Mouse (Mus musculus) gastrocnemius, postnatal 10 days (tissue): ENCODE measurements at regions not wholly inside any gene's neighbourhood (a gene's known extent, or its start where the extent isn't known, plus 50 kb on each side); places are given as distances from the start of the nearest gene placed in this dataset.
A peak's percentile ranks its signal among the peaks of the same experiment; 100 is the strongest.

Experiments
- DNase-seq: peaks from one replicate; pipeline ENCODE4 v3.0.0; 2021; ENCODE audit warnings: mixed read lengths

DNA sequence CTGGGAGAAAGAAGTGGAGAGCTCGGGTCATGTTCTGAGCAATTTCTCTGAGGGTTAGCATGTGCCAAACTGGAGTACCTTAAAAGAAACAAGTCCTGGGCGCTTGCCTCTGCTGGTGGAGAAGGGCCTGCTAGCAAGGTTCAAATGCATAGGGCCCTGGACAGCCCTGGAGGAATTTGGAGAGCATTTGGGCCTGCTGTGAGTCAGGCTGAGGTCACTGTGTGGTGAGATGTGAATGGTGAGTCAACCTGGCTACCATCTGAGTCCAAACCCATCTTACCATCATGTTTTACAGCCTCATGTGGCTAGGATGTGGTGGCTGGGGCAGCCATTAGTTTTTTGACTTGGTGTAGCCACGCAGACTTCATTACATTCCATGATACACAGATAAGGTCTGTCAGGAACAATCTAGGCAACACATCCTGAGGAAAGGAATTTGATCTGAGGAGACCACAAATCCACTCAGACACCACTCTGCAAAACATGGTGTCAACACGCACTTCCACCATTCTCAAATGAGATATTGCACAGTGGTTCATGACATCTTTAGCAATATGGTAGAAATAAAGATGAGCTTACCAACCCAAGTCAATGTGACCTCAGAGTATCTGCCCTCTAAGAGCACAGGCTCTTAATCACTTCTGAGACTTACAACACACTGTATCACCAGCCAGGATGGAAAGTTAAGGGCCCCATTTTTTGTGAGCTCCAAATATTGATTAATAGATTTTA, 83.1 kb downstream of the Thbs2 start:
- no peak for DNase-seq

DNA sequence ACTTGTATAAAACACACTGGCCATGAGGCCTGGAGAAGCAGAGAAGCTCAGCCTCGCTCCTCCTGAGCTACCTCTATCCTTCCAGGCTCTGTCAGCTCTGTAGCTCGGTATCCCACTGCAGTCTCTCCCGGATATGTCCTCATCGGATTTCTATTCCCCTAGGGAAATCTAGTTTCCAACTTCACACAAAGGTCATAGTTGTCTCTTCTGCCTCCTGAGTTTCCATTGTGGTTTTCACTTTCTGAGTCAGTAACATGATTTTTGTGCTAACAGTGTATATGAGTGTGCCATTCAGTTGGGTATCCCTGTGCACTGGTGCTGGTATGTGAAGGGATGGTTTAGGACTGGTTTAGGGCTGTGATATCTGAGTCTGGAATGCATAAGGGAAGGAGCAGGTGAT, 85.2 kb downstream of the Thbs2 start:
- no peak for DNase-seq

DNA sequence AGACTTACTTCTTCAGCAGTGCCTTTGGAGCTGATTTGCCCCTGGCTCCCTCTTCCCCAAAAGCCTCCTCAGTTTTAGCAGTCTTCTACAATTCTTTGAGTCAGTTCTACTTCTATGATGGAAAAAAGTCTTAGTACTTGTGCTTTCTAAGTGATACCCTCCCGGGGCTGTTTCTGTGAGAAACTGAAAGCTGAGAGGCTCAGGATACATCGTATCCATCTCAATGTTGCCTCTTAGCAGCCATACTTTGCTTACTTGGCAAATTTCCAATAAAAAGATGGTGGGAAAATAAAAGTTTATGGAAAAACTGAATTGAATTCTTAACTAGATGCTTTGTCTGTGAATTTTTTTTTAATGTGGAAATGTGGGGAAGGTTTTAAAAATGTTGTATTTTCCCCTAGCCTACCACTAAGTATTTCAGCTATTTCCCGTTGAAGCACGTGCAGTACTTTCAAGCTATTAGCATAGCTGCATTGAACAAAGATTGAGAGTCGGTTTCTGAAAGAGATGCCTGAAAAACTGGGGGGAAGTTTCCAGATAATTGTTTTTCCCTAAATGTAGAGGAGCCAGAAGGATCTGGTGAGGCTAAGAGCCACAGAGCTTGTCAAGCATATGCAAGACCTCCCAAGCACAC, 87.6 kb downstream of the Thbs2 start:
- DNase-seq: no peak

DNA sequence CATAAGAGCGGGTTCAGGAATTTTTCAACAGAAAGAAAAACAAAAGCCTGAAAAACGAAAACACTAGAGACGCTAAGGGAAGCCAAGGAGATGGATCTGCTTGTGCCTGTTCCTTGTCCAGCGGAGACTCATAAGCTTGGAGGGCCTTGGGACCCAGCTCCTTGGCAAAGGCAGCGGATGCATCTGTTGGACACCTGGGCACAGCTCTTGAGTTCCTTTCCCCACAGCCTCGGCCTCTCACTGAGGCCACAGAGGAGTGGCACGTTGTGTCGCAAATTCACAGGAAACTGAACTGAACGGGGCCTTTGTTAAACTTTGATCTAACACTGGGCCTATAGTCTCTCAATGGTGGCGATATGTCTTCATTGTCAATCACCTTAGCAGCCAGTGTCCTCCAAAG, 94.4 kb downstream of the Thbs2 start:
- DNase-seq: no peak

DNA sequence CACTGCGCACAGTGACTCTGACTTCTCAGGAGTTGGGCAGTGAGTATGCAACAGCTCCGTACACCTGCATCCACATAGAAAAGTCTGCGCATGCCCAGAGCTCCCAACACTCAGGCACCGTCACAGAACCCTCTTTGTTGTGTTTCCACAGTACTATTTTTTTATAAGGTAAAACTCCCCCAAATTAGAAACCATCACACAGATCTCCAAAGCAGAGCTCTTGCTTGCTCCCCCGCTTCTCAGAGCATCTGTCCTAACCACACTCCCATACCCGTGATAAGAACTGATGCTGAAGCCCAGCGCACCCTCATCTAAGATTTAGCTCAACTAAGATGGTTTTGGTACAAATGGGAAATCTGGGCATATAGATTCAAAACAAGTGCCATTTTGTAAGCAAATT, 97.6 kb downstream of the Thbs2 start:
- DNase-seq: no peak

DNA sequence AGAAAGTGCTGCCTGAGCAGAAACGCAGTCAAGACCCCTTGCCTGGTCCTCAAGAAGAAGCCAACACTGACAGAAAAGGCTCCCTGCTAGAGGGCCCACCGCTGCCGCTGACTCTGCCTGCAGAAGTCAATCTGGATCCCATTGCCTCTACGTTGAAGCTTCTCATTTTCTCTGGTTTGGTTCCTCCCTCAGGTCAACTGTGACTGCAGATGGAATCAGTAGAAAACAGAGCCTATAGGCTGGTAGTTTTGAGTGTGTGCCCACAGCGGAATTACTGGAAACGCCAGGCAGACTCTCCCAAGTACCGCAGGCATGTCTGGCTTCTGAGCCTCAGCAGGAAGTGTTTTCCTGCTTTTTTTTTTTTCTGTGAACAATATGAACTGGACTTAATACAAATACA, 98.5 kb downstream of the Thbs2 start:
- no peak for DNase-seq

DNA sequence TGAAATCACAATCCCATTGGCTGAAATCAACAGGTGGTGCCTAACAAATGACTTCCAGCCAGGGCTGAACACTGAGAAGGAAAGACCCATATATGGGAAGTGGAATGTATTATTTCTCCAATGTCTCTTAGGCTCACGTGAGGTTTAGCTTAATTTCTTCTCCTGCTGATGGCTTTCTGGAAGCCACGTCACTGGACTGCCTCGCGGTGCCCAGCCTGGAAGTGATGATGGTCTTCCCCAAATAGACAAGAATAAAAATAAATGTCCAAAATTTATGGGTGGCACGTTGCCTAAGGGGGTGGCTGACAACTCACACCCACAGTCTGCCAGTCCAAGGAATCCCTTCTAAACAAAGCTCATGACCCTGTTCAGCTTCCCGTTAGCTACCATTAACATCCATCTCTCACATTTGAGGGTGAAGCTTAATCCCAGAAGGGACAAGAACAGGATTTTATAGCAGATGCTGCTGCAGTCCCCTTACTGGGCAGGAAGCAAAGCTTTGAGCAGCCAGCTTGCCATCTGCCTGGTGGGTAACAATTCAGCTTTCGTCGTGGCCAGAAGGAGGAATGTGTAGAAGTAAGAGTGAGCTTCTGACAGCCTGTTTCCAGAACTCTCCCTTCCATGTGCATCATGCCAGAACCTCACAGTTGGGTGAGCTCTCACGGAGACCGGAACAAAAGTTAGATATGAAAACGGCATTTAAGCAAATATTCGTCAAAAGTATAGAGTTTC, 105.8 kb downstream of the Thbs2 start:
- no peak for DNase-seq

DNA sequence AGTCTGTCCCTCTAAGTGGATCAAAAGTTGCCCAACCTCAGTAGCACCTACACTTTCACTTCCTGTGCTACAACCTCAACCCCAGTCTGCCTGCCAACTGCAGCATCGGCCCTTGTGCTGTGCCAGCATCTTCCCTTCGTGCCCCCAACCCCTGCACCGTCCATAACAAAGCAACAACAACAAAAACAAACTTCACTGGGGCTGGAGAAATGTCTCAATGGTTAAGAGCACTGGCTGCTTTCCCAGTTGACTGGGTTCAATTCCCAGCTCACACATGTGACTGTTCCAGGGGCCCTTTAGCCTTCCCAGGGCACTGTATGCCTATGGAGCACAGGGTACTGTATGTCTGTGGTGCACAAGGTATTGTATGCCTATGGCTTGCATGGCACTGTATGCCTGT, 114.4 kb downstream of the Thbs2 start:
- no peak for DNase-seq

DNA sequence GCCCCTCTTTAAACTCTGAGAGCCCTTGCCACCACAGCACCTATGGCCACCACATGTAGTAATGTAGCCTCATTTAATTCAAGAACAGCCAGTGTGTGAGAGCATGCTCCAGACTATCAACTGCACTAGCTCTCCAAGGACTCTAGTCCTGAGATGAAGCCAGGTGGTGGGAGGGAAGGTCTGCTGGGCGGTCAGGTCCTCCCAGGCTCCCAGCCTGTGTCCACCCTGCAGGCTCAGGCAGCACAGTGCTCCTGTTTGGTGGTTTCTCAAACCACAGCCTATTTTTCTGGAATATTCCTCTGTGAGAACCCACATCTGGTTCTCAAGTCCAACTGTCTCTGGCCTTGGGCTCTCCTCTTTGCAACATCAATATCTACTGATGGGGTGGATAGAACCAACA, 115.3 kb downstream of the Thbs2 start:
- no peak for DNase-seq

DNA sequence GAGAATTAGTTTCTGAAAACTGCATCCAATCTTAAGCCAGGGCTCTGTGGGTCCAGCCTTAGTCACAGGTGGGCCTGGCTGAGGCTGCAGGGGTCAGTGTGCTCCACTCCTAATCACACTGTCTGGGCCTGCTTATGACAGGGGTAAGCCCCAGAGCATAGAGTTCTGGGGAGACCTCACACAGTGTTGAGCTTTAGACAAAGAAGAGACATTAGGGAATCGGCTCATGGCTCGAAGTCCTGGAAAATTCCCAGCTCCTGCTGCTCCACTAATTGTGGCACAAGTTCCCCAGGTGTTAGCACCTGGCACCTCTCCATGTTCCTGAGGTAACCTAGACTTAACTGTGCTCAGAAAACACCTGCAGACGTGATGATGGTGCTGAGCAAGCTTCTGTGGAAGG, 115.8 kb downstream of the Thbs2 start:
- no peak for DNase-seq

DNA sequence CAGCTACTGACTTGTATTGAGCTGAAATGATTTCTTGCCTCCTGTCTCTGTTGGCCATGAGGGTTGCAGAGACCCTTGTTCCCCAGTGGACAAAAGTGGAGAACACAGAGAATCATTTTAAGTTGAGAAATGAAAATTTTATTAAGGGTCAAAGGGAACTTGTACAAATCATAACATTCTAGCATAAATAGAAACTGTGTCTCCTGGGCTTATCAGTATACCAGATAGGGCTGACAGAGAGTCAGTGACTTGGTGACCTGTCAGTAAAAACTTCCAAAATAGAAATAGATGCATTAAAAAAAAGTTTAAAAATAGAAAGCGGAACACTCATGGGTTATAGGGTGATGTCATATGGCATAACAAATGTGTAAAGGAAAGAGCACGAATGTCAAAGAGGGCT, 117.9 kb downstream of the Thbs2 start:
- DNase-seq: no peak

DNA sequence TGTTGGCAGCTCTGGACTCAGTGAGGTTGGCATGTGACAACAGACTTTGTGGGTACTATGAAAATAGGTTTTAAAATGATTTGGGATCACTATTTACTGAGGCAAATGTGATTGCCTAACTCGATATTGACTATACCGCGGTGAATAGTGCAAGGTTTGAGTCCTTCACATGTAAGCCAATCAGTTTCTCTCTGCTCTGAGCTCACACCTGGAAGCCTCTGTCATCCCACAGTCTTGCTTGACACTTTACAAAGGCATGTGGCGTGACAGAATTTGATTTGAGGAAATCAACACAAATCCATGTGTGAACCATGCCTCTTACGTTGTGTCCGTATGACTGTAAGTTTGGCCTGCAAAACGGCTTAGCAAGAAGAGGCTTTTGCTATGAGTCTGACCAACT, 122.9 kb downstream of the Thbs2 start:
- no peak for DNase-seq

DNA sequence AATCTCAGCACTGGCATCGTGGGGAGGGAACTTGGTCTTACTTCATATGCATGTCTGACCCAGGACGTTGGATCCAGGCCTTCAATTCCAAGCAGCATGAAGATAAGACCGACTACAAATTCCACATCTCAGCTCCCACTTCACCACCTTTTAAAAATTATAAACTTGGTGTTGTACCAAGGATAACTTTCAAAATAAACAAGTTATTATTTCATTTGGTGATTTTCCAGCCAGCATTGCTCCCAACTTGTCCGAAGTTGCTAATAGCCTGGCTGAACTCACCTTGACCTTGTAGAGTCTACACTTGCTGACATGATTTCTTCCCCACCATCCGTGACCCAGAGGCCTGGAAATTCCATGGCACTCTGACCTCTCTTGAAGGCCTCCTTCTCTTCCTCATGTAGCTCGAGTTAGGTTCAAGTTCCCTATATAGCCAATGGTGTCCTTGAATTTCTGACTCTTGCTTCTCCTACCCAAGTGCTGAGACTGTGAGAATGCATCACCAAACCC, 123.7 kb downstream of the Thbs2 start:
- no peak for DNase-seq

DNA sequence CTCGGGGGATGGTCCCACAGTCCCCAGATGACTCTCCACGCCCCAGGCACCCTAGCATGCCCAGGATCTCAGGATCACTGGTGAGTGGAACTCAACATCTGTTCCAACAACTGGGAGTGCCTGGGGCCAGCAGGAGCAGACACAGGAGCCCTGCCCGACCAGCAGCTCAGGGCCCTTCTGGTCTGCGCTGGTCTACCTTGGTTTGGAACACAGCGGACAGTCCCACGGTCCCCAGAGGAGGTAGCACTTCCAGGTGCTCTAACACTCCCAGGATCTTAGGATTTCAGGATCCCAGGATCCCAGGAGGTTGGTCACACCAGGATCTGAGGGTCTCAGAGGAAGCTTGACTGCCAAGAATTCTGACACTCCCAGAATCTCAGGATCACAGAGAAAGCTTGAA, 131.8 kb downstream of the Thbs2 start:
- no peak for DNase-seq

DNA sequence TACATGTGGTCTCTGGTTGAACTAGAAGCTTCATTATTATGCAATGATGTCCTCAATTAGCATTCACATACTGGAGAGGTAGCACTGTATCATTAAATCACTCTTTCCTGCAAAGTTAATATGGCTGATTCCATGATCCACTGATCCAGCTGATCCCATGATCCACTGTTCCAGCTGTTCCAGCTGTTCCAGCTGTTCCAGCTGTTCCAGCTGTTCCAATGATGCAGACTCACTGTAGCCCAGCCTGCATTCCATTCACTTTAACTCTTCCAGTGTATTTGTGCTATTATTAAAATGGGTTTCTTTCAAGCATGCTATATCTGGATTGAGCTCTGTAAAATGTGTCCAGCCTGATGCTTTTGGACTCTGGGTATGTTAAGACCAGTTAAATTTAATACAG, 136.8 kb downstream of the Thbs2 start:
- no peak for DNase-seq

DNA sequence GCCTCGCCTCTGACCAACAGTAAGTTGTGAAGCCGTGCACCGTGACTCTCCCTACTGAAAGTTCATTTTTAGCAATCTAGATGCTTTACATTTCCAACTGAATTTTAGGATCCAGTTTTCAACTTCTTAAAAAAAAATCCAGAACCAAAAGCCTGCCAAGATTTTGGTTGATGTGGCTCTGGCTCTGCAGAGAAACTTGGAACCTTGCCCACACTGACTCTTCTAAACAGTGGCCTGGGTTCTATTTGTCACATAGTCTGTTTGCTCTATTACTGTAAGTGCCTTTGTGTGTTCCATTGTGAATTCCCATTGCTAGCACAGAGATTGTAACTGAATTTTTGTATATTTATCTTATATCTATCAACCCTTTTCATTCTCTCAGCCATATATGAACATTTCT, 140.8 kb downstream of the Thbs2 start:
- DNase-seq: no peak

DNA sequence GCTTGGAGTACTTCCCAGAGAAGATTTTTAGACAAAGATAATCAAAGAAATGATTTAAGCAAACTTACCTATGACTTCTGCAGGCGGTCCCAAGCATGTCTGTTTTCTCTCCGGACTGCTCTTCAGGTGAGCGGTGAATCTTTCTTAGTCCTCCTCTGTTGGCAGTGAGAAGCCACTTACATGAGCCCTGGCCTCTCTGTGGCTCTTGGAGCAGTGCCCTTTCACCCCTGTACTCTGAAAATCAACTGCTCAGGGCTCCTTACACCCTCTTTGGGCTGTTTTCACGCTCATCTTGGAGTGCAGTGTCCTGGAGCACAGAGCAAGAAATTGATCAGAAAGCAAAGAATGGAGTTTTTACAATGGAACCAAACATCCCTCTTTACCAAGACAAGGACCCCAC, 142.0 kb downstream of the Thbs2 start:
- no peak for DNase-seq

DNA sequence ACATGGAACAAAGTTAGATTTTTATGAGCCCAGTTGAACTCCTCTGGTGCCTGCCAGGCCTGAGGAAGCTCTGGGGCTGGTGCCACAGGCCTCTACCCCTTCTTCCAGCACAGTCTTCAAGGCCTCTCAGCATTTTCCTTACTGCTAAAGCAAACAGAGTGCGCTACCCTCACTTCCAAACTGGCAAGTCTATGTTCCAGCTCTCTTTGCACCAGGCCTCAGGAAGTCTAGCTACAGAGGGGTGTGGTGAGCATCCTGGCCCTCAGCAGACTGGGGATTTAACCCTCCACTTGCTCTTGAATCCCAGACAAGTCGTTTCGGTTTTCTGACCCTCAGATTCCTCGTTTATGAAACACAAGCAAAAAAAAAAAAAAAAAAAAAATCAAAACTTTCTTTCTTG, 142.4 kb downstream of the Thbs2 start:
- no peak for DNase-seq

DNA sequence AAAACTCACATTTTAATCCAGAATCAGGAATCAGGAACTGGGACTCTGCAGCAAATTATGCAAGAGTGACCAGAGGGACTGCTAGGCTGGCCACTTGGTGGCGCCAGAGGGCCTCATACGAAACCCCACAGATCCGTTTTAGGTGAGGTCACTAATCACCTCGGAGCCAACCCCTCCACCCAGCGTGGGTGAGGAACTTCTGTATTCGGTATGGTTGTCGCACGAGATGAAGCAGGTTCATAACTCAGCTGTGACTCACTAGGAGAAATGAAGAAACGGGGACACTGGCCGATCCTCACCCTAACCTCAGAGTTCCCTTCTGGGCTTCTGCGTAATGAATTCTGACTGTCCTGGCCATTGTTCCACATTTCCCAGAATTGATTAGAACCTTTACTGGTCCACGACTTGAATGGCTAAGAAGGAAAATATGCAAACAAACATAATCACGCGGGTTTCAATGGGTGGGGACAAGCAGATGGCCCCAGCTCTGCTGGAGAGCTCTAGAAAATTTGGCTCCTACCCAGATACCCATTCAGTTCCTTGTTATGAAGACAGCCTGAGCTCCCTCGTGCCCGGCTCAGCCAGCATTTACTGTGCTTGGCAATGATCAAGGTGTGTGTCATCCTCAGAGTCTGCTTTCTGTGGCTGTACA, 148.1 kb downstream of the Thbs2 start:
- DNase-seq: peak; percentile 87

DNA sequence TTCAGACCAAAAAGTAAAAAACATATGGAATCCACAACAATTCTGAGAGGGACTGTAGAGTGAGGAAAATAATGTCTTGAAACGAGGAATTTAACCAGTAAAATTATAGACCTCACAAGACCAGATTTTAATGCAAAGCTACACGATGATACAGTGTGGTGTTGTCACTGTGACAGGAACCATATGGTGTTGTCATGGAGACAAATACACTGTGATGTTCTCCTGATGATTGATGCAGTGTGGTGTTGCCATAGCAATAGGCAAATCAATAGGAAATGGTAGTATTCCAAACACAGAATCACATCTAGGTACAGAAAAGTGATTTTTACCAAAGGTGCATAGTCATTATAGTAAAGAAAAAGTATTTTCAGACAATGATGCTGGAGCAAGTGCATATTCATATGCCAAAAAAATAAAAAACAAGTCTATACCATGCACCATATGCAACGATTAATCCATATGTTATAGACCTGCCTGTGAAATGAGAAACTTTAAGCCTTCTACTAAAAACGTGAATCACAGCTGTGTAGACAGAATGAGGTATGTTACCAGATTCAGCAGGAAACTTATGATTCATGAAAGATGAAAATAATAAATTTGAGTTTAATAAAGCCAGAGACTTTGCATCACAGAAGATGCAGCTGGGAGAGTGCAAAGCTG, 149.6 kb downstream of the Thbs2 start:
- DNase-seq: no peak

DNA sequence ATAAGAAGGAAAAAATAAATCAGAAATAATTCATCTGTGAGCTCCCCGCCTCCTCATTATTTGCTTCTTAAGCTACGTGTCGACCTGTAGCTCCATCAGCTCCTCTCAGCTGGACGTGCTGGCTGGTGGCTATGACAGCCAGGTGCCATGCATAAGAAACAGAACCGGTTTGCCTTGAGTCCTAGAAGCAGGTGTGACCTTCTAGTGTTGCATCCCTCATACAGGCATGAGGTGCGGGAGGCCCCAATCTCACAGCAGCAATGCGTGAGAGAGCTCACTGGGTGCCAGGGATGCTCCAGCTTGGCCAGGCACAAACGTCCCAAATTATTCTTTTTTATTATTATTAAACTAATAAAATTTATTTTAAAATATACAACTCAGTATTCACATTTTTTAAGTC, 153.0 kb downstream of the Thbs2 start:
- DNase-seq: no peak

DNA sequence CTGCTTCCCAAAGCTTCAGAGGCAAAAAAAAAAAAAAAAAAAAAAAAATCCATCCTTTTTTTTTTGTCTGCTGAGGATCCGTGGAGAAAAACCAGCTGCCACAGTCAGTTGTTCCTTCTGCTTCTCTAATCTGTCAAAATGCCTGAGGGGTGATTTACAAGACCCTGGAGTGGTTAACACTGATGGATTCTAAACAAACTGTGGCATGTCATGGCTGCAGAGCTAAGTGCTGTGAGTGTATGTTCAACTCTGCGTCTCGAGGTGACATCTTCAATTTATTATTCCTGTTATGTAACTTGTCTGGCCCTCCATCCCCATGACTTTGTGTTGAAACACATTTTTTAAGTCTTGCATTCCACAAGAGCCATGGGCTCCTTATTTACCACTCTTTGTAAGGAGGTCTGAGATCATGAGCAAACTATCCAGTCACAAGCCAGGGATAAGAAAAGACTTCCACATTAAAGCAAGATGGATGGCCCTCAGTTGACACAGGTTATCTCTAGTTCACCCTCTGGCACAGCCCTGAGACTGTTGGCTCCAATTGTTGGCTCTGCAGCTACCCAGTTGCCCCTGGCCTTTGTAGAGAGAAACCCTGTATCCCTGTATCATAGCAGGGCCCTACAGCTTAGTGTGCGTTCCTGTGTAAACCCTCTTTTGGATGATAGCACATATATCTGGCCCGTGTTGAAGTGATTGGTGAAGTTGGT, 153.6 kb downstream of the Thbs2 start:
- DNase-seq: no peak
